Mouse (Mus musculus): Measurements from ENCODE around the gene Arid3a.
"Not testable (repeated sequence)": the region's sequence is repeated elsewhere in the genome, so short reads cannot be mapped to it uniquely, and the experiment has no call there.

The Arid3a gene

GRCm38 (mm10) chr10:79953946-79954345, 27.1 kb downstream of the Arid3a start:
- peak; percentile 39 for DNase-seq

GRCm38 (mm10) chr10:79955691-79956090, 28.8 kb downstream of the Arid3a start:
- no peak for DNase-seq

GRCm38 (mm10) chr10:79956643-79957154, 29.9 kb downstream of the Arid3a start:
- DNase-seq = no peak

- DNase-seq = peak; percentile 88
Measured at GRCm38 (mm10) chr10:79958140-79958816, 31.4 kb downstream of the Arid3a start.

- not testable (repeated sequence) for DNase-seq
Measured at GRCm38 (mm10) chr10:79959412-79959811, 32.6 kb downstream of the Arid3a start.

GRCm38 (mm10) chr10:79959847-79960601, 33.2 kb downstream of the Arid3a start, which contains the start of gene Wdr18:
Gene Wdr18 (plus strand): TSS chr10:79960152.
- DNase-seq = peak; percentile 98

- no peak for DNase-seq
Measured at GRCm38 (mm10) chr10:79960671-79961294, 33.9 kb downstream of the Arid3a start.

- no peak for DNase-seq
Measured at GRCm38 (mm10) chr10:79964727-79965126, 37.9 kb downstream of the Arid3a start.

- no peak for DNase-seq
Measured at GRCm38 (mm10) chr10:79965325-79965724, 38.5 kb downstream of the Arid3a start.

GRCm38 (mm10) chr10:79966886-79967400, 40.1 kb downstream of the Arid3a start:
- no peak for DNase-seq

- DNase-seq = no peak
Measured at GRCm38 (mm10) chr10:79968181-79968580, 41.3 kb downstream of the Arid3a start.

GRCm38 (mm10) chr10:79969124-79969568, 42.3 kb downstream of the Arid3a start:
- DNase-seq = no peak

GRCm38 (mm10) chr10:79970415-79971182, 43.8 kb downstream of the Arid3a start, which contains the start of gene Grin3b:
Gene Grin3b (plus strand): TSS chr10:79970715.
- peak; percentile 40 for DNase-seq

- DNase-seq = peak; percentile 62
Measured at GRCm38 (mm10) chr10:79971183-79971497, 44.3 kb downstream of the Arid3a start.

GRCm38 (mm10) chr10:79972831-79973230, 46.0 kb downstream of the Arid3a start:
- DNase-seq = no peak

GRCm38 (mm10) chr10:79974087-79974486, 47.2 kb downstream of the Arid3a start:
- no peak for DNase-seq

GRCm38 (mm10) chr10:79974668-79975067, 47.8 kb downstream of the Arid3a start:
- DNase-seq = no peak

GRCm38 (mm10) chr10:79976071-79976721, 49.4 kb downstream of the Arid3a start:
- no peak for DNase-seq

- no peak for DNase-seq
Measured at GRCm38 (mm10) chr10:79976722-79977107, 49.9 kb downstream of the Arid3a start.

- no peak for DNase-seq
Measured at GRCm38 (mm10) chr10:79977324-79977723, 50.5 kb downstream of the Arid3a start.

GRCm38 (mm10) chr10:79978061-79978460, 51.2 kb downstream of the Arid3a start:
- no peak for DNase-seq
